Mouse (Mus musculus) heart, postnatal 0 days (tissue): Measurements from ENCODE around the gene Dqx1. TPM values are rescaled to one million over a fixed set of nuclear protein-coding genes. Genes with fewer than 3 reads are reported as not detected.
A peak's percentile ranks its signal among the peaks of the same experiment; 100 is the strongest.

Experiments
- ATAC-seq: fragments of 200-750 bp; cut with Nextera tagmentation; 2 replicates; pipeline ENCODE4 v1.8.0; 2017; ENCODE audit warnings: low read depth, moderate number of reproducible peaks, moderate library complexity; ENCODE audit not compliant: insufficient read depth
- DNase-seq: peaks from one replicate; pipeline ENCODE4 v3.0.0-alpha.2; 2016; ENCODE audit warnings: low spot score
- H3K27ac ChIP-seq: fragments of 300-500 bp; sonication (generic); 2 replicates; pipeline ENCODE4 v1.5.1; 2014; ENCODE audit warnings: low read depth, mild to moderate bottlenecking
- H3K27me3 ChIP-seq: fragments of 300-500 bp; sonication (generic); 2 replicates; pipeline ENCODE4 v1.6.1; 2014; ENCODE audit warnings: low read length, mixed read lengths; ENCODE audit not compliant: control insufficient read depth, insufficient read depth
- H3K36me3 ChIP-seq: fragments of 300-500 bp; sonication (generic); replicated peaks from 2 replicates; pipeline ENCODE4 v1.6.1; 2014; ENCODE audit warnings: low read length, mixed read lengths; ENCODE audit not compliant: control insufficient read depth, insufficient read depth
- H3K4me1 ChIP-seq: fragments of 300-500 bp; sonication (generic); 2 replicates; pipeline ENCODE4 v1.6.1; 2014; ENCODE audit warnings: antibody characterized with exemption; ENCODE audit not compliant: control insufficient read depth, insufficient read depth
- H3K4me2 ChIP-seq: fragments of 300-500 bp; sonication (generic); 2 replicates; pipeline ENCODE4 v1.6.1; 2014; ENCODE audit warnings: low read depth, mild to moderate bottlenecking, low read length, moderate library complexity
- H3K4me3 ChIP-seq: fragments of 300-500 bp; sonication (generic); 2 replicates; pipeline ENCODE4 v1.5.1; 2014; ENCODE audit warnings: low read depth, low read length
- H3K9ac ChIP-seq: fragments of 300-500 bp; sonication (generic); replicated peaks from 2 replicates; pipeline ENCODE4 v1.6.1; 2014; ENCODE audit warnings: low read depth, low read length, mixed read lengths
- H3K9me3 ChIP-seq: fragments of 300-500 bp; sonication (generic); replicated peaks from 2 replicates; pipeline ENCODE4 v1.6.1; 2016; ENCODE audit warnings: low read length; ENCODE audit not compliant: control insufficient read depth
- CTCF ChIP-seq: IDR thresholded peaks from 2 replicates; pipeline ENCODE4 v1.5.1; 2016; ENCODE audit warnings: antibody characterized with exemption, control low read depth, low read depth
- EP300 ChIP-seq: IDR thresholded peaks from 2 replicates; pipeline ENCODE4 v1.6.1; 2016; ENCODE audit warnings: antibody characterized with exemption, low read depth
- WGBS: fragments of 180-500 bp; shearing (Covaris S2); extraction: QIAGEN DNeasy Blood & Tissue Kit; methylation state at CpG from one replicate; pipeline ENCODE4 v1.1.7; 2014; 5-methylcytosine and 5-hydroxymethylcytosine counted together
- polyA plus RNA-seq: library from polyadenylated mRNA; unstranded; fragments of >200 nt; fragmentation: Nextera tagmentation; extraction: Ambion mirVana; gene quantifications from 2 replicates; pipeline ENCODE4 v1.2.1, GENCODE M21; 2015
- total RNA-seq: library from RNA; depleted of rRNA; stranded (reverse); fragments of >200 nt; gene quantifications from 2 replicates; pipeline ENCODE4 v1.2.3, GENCODE M21; 2014; ENCODE audit warnings: low replicate concordance

The Dqx1 gene
- total and polyA plus RNA-seq, 2 experiments from 2014 or later, result 0.08 TPM; not detected in 1

GRCm38 (mm10) chr6:83071220-83071619 lies 13.6 kb downstream of the Dqx1 start:
- peaks cover 97% of the 10 kb centered on the region for H3K27me3 ChIP-seq
- no peaks in the 10 kb centered on the region for H3K9me3 ChIP-seq
- H3K4me3 ChIP-seq, result peak overlapping the region; percentile 11; the same call in 1 of the 2 replicates
- no peaks in the 10 kb centered on the region for H3K36me3 ChIP-seq
- TF ChIP-seq EP300 (no peak), CTCF (no peak)
- WGBS, result 4% methylated on average over 24 of the region's 24 CpGs
- ATAC-seq (no peak), DNase-seq (no peak)
- H3K27ac ChIP-seq, result no peak overlapping the region
- H3K4me2 ChIP-seq, result no peak overlapping the region
- peaks cover 3% of the 10 kb centered on the region; the same call in 1 of the 2 replicates for H3K4me1 ChIP-seq
- no peak overlapping the region for H3K9ac ChIP-seq

GRCm38 (mm10) chr6:83074979-83075378 lies 17.3 kb downstream of the Dqx1 start:
- Histone ChIP-seq H3K9me3 (no peaks in the 10 kb centered on the region), H3K4me2 (no peak overlapping the region), H3K9ac (no peak overlapping the region), H3K36me3 (0 out of 2 replicates have a peak, but pooled peaks cover 2% of the 10 kb centered on the region), H3K4me1 (0 out of 2 replicates have a peak, but pooled peaks cover 4% of the 10 kb centered on the region), H3K27ac (no peak overlapping the region), H3K4me3 (no peak overlapping the region), H3K27me3 (peaks cover 71% of the 10 kb centered on the region)
- TF ChIP-seq EP300 (no peak), CTCF (peak; percentile 14; the same call in 1 of the 2 replicates)
- DNase-seq, result no peak
- ATAC-seq, result no peak
- 25% methylated on average over 2 of the region's 2 CpGs for WGBS

GRCm38 (mm10) chr6:83077630-83078323 lies 20.1 kb downstream of the Dqx1 start, which contains the start of gene Pcgf1:
Gene Pcgf1, plus strand, starts transcription at chr6:83077869.
- H3K27ac ChIP-seq, result peak within 1 kb of the TSS; percentile 80
- under 1% methylated on average over 54 of the region's 54 CpGs for WGBS
- DNase-seq (no peak), ATAC-seq (peak; percentile 51)
- H3K27me3 ChIP-seq, result peaks cover 48% of the 10 kb centered on the region
- H3K4me1 ChIP-seq, result 0 out of 2 replicates have a peak, but pooled peaks cover 4% of the 10 kb centered on the region
- peak within 1 kb of the TSS; percentile 82 for H3K9ac ChIP-seq
- H3K9me3 ChIP-seq, result no peaks in the 10 kb centered on the region
- peak within 1 kb of the TSS; percentile 87 for H3K4me3 ChIP-seq
- TF ChIP-seq EP300, result no peak
- TF ChIP-seq CTCF, result no peak
- peaks cover 28% of the 10 kb centered on the region; the same call in 1 of the 2 replicates for H3K36me3 ChIP-seq
- H3K4me2 ChIP-seq, result peak within 1 kb of the TSS; percentile 100

- Histone ChIP-seq H3K4me3 (peak overlapping the region; percentile 87), H3K36me3 (peaks cover 28% of the 10 kb centered on the region; the same call in 1 of the 2 replicates), H3K4me1 (0 out of 2 replicates have a peak, but pooled peaks cover 4% of the 10 kb centered on the region), H3K9me3 (no peaks in the 10 kb centered on the region), H3K27me3 (peaks cover 49% of the 10 kb centered on the region), H3K27ac (peak overlapping the region; percentile 80), H3K9ac (peak overlapping the region; percentile 82), H3K4me2 (peak overlapping the region; percentile 100)
- peak; percentile 94 for DNase-seq
- under 1% methylated on average over 45 of the region's 46 CpGs for WGBS
- ATAC-seq, result peak; percentile 92
- TF ChIP-seq EP300 (no peak), CTCF (peak; percentile 54)
Measured at GRCm38 (mm10) chr6:83078324-83078858, 20.7 kb downstream of the Dqx1 start.

GRCm38 (mm10) chr6:83080210-83080609 lies 22.6 kb downstream of the Dqx1 start:
- TF ChIP-seq EP300, result no peak
- TF ChIP-seq CTCF, result no peak
- H3K4me3 ChIP-seq, result no peak overlapping the region
- H3K27me3 ChIP-seq, result peaks cover 49% of the 10 kb centered on the region
- no peak overlapping the region for H3K9ac ChIP-seq
- DNase-seq (no peak), ATAC-seq (no peak)
- H3K4me1 ChIP-seq, result 0 out of 2 replicates have a peak, but pooled peaks cover 4% of the 10 kb centered on the region
- peaks cover 28% of the 10 kb centered on the region; the same call in 1 of the 2 replicates for H3K36me3 ChIP-seq
- H3K9me3 ChIP-seq, result no peaks in the 10 kb centered on the region
- no peak overlapping the region for H3K27ac ChIP-seq
- WGBS, result 91% methylated on average over 5 of the region's 5 CpGs
- H3K4me2 ChIP-seq, result no peak overlapping the region
